Mouse (Mus musculus): ENCODE measurements at regions not wholly inside any gene's neighbourhood (a gene's known extent, or its start where the extent isn't known, plus 50 kb on each side); places are given as distances from the start of the nearest gene placed in this dataset.

DNA sequence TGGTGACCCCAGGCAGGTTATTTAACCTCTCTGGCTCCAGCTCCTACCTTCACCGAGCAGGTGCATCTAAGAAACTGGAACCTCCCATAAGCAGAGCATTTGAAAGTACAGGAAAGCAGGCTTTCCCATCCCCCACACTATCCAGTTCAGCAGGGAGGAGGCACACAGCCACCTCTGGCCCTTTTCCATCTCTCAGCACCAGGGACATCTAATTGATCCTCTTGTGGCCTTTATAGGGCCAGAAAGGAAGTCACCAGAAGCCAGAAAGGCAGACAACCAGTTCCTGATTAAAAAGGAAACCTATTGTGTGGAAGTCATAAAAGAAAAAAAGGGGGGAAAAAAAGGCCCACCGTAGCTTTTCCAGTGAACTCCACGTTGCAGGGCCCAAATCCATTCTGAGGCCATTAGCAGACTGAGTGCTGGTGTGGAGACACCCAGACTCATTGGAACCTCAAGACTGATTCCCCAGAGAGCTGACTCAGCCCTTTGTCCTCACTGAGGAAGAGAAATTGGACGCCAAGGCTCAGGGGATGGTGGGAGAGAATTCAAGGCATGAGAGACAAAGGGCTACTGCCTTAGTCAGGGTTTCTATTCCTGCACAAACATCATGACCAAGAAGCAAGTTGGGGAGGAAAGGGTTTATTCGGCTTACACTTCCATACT, 163.2 kb upstream of the Zmiz1 start:
- Histone ChIP-seq H3K4me3 (no peak overlapping the region), H3K4me2 (no peak overlapping the region), H3K9ac (no peak overlapping the region), H3K27ac (peak overlapping the region; percentile 52; the same call in 1 of the 2 replicates), H3K27me3 (no peaks in the 10 kb centered on the region), H3K36me3 (no peaks in the 10 kb centered on the region), H3K9me3 (no peaks in the 10 kb centered on the region), H3K4me1 (replicated peaks) (peaks cover 8% of the 10 kb centered on the region; the same call in 1 of the 2 replicates)
- WGBS = 48% methylated on average over 5 of the region's 5 CpGs
- ATAC-seq (ENCODE audit: low FRiP score) = no peak

DNA sequence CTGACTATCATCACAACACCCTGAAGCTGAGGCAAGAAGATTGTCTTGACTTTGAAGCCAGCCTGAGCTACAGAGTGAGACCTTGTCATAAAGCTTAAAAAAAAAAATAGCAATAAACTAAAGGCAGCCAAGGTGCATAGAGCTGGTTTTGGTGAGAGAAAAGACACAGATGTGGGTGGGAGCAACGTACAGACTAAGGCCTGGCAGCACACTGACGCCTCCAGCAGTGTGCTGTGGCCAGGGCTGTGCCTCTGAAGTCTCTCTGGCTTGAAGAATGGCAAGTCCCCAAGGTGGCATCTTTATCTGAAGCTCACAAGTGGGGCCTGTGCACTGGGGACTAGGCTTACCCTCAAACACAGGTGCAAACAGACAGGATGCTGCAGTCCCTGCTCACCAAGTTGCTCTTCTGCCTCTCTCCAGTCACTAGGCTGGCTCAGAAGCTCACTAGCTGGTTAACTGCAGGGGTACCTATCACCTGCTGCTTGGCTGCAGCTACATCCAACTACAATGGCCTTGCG, 159.3 kb upstream of the Zmiz1 start:
- Histone ChIP-seq H3K9ac (no peak overlapping the region), H3K36me3 (no peaks in the 10 kb centered on the region), H3K27ac (no peak overlapping the region), H3K9me3 (no peaks in the 10 kb centered on the region), H3K4me1 (replicated peaks) (peaks cover 33% of the 10 kb centered on the region), H3K4me3 (no peak overlapping the region), H3K27me3 (no peaks in the 10 kb centered on the region), H3K4me2 (no peak overlapping the region)
- 86% methylated on average over 3 of the region's 3 CpGs for WGBS
- no peak for ATAC-seq (ENCODE audit: low FRiP score)

DNA sequence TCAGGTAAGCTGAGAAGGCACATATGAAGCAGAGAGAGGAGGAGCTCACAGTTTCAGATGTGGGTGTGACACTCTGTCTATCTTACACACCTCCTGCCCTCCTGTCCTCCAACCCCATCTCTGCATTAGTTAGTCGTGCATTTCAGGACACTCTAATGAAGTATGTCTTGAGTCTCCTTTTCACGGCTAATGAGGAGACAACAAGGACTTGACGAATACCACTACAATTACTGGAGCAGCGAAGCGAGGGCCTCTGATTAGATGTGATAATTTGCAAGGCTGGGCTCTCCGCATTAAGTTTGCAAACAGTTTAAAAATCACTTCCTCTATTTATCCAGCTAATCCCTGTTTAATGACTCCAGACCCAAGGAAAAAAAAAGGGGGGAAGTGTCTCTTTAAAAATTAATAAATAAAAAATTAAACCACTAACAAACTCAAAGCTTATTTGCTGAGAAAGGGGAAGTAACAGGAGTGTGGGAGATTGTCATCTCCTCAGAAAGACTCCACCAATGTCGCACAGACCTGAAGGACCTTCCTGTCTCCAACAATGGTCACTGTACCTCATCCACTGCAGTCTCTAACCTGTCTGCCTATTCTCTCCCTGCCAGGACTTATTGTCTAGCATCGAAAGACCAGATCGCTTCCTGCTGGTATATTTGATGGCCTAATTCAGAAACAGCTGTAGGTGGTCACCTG, 157.5 kb upstream of the Zmiz1 start:
- Histone ChIP-seq H3K9me3 (no peaks in the 10 kb centered on the region), H3K36me3 (no peaks in the 10 kb centered on the region), H3K9ac (no peak overlapping the region), H3K27me3 (no peaks in the 10 kb centered on the region), H3K4me3 (no peak overlapping the region), H3K27ac (no peak overlapping the region), H3K4me1 (replicated peaks) (peaks cover 36% of the 10 kb centered on the region), H3K4me2 (0 out of 2 replicates have a peak overlapping the region, but pooled peaks have one; percentile 1)
- no peak for ATAC-seq (ENCODE audit: low FRiP score)
- WGBS = 42% methylated on average over 9 of the region's 9 CpGs

DNA sequence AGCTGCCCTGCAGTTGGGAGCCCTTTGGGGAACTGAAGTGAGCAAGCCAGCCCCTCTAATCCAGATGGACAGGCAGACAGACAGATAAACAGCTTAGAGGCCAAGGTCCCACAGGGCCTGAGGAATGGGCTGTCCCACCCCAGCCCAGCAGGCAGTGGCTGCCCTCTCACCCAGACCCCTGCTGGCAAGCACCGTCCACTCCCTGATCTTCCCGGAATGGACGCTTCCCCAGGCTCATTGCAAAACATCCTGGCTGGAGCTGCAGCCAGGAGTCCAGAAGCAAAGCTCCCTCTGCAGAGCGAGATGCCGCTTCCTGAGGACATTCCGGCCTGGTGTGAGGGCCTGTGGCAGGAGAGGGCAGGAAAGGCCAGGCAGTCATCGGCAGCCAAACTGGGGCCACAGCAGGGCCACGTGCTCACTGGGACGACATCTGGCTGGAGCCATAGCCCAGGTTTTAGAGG, 154.6 kb upstream of the Zmiz1 start:
- Histone ChIP-seq H3K9me3 (no peaks in the 10 kb centered on the region), H3K27me3 (0 out of 2 replicates have a peak, but pooled peaks cover 4% of the 10 kb centered on the region), H3K27ac (peak overlapping the region; percentile 59), H3K9ac (peak overlapping the region; percentile 35), H3K4me2 (no peak overlapping the region), H3K4me3 (no peak overlapping the region), H3K36me3 (no peaks in the 10 kb centered on the region), H3K4me1 (replicated peaks) (peaks cover 43% of the 10 kb centered on the region)
- no peak for ATAC-seq (ENCODE audit: low FRiP score)
- 17% methylated on average over 9 of the region's 9 CpGs for WGBS

DNA sequence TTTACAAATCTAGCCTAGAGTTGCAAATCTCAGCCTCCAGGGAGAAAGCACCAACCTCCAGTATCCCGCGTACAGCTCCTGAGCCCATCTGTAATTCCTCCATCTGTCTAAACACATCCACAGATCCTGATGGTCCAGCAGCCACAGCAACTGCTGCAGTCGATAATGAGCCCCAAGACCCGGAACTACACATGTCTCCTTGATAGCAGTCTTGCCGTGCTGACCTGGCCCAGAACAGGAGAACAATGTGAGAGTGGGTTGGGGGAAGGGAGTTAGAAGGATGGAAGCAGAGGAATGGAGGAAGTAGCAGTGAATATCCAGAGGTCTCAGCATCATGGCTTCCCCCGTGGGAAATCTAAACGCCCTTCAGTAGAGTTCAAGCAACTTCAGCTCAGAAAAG, 152.8 kb upstream of the Zmiz1 start:
- no peak for ATAC-seq (ENCODE audit: low FRiP score)
- no peaks in the 10 kb centered on the region for H3K9me3 ChIP-seq
- H3K4me1 ChIP-seq (replicated peaks) = peaks cover 49% of the 10 kb centered on the region
- H3K27me3 ChIP-seq = peaks cover 11% of the 10 kb centered on the region; the same call in 1 of the 2 replicates
- H3K4me3 ChIP-seq = no peak overlapping the region
- H3K27ac ChIP-seq = no peak overlapping the region; the same call in 1 of the 2 replicates
- WGBS = 58% methylated on average over 7 of the region's 7 CpGs
- no peak overlapping the region for H3K4me2 ChIP-seq
- H3K9ac ChIP-seq = no peak overlapping the region
- H3K36me3 ChIP-seq = no peaks in the 10 kb centered on the region

DNA sequence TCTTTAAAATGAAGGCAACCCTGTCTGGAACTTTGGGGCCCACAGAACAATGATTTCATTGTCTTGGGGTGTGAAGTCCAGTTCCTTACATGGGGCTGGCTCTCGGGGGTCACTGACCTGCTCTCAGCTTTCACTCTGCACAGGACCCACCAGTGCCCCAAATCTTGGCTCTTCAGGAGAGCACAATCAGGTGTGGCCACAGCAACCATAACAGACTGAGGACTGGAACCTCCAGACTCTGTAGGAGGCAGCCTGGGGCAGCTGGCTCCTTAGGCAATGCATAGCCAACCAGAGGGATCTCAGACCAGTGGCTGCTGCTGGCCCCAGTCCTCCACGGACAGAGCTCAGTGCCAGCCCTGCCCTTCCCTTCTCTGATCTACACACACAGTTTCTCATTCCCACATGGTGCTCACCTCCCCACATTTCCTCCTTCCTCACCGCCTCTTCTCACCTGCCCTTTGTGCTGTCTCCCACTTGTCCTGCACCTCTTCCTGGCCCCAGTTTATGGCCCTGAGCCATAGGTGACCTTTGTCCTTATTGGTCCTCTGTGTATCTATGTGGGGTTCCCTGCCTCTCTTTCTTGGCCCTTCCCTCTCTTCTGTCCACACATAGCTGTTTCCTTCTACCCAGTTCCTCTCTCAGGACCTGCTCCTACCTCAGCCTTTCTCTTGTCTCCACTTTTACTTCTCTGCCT, 151.9 kb upstream of the Zmiz1 start:
- Histone ChIP-seq H3K9me3 (no peaks in the 10 kb centered on the region), H3K27ac (no peak overlapping the region), H3K4me3 (no peak overlapping the region), H3K4me1 (replicated peaks) (peaks cover 48% of the 10 kb centered on the region), H3K27me3 (peaks cover 11% of the 10 kb centered on the region; the same call in 1 of the 2 replicates), H3K9ac (no peak overlapping the region), H3K4me2 (no peak overlapping the region), H3K36me3 (no peaks in the 10 kb centered on the region)
- no peak for ATAC-seq (ENCODE audit: low FRiP score)
- 76% methylated on average over 3 of the region's 3 CpGs for WGBS

DNA sequence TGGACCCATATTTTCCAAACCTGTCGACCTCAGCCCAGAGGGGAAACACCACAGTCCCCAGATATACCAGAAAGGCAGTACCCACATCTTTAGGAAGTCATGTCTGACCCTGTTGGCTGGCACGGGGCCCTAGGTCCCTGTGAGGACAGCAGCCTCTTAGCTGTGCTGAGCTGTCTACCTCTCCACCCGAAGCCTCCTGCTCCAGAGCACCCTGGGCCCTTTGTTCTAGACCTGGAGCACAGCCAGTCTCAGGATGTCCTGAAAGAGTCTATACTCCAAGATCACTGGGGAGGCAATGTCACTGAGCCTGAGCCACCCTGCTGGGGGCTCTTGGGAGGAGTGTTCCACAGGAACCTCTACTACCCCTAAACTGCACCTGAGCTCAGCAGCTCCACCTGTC, 150.9 kb upstream of the Zmiz1 start:
- H3K9ac ChIP-seq = no peak overlapping the region
- no peak for ATAC-seq (ENCODE audit: low FRiP score)
- 72% methylated on average over 3 of the region's 3 CpGs for WGBS
- H3K36me3 ChIP-seq = no peaks in the 10 kb centered on the region
- no peak overlapping the region for H3K27ac ChIP-seq
- peaks cover 11% of the 10 kb centered on the region; the same call in 1 of the 2 replicates for H3K27me3 ChIP-seq
- peaks cover 52% of the 10 kb centered on the region for H3K4me1 ChIP-seq (replicated peaks)
- H3K4me3 ChIP-seq = no peak overlapping the region
- H3K4me2 ChIP-seq = no peak overlapping the region
- H3K9me3 ChIP-seq = no peaks in the 10 kb centered on the region

DNA sequence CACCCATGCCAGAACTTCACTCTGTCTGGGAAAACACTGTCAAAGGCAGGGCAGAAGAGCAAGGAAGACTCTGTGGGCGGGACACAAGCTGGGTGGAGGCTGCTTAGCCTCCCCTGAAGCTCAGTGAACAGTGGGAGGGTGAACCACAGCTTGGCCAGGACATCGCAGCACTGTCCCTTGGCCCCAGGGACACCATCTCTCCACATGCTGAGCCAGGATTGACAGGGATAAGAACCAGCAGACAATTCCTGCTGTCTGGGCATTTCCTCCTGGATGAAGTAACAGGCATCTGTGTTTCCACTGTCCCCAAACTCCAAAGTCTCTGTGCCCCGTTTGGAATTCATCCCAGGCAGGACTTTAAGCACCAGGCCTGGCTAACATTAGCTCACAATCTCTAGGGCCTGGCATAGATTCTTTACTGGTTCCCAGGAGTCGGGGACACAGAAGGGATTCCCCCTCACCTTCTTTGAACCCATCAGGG, 148.3 kb upstream of the Zmiz1 start:
- Histone ChIP-seq H3K27ac (0 out of 2 replicates have a peak overlapping the region, but pooled peaks have one; percentile 1), H3K36me3 (no peaks in the 10 kb centered on the region), H3K4me1 (replicated peaks) (peaks cover 43% of the 10 kb centered on the region), H3K4me3 (no peak overlapping the region), H3K9me3 (no peaks in the 10 kb centered on the region), H3K4me2 (no peak overlapping the region), H3K9ac (no peak overlapping the region), H3K27me3 (peaks cover 16% of the 10 kb centered on the region; the same call in 1 of the 2 replicates)
- WGBS = 60% methylated on average over 4 of the region's 4 CpGs
- no peak for ATAC-seq (ENCODE audit: low FRiP score)

DNA sequence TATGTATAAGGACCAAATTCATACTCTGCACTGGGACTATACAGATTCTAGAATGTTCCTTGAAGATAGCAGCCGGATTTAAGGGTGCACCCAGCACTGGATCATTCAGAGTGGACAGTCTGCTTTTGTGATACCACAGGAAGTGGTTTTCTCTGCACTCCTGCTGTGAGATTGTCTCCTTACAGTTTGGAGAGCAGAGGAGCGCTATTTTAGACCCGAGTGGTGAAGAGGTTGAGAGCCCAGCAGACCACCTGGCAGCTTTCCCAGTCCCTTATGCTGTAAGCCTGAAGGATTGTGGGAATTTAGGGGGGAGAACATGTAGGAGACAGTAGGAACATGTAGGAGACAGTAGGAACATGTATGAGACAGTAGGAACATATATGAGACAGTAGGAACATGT, 147.5 kb upstream of the Zmiz1 start:
- Histone ChIP-seq H3K4me3 (no peak overlapping the region), H3K9me3 (no peaks in the 10 kb centered on the region), H3K27ac (no peak overlapping the region), H3K9ac (no peak overlapping the region), H3K36me3 (no peaks in the 10 kb centered on the region), H3K4me1 (replicated peaks) (peaks cover 37% of the 10 kb centered on the region), H3K4me2 (no peak overlapping the region), H3K27me3 (peaks cover 16% of the 10 kb centered on the region; the same call in 1 of the 2 replicates)
- ATAC-seq (ENCODE audit: low FRiP score) = no peak
- 56% methylated on average over 3 of the region's 3 CpGs for WGBS

DNA sequence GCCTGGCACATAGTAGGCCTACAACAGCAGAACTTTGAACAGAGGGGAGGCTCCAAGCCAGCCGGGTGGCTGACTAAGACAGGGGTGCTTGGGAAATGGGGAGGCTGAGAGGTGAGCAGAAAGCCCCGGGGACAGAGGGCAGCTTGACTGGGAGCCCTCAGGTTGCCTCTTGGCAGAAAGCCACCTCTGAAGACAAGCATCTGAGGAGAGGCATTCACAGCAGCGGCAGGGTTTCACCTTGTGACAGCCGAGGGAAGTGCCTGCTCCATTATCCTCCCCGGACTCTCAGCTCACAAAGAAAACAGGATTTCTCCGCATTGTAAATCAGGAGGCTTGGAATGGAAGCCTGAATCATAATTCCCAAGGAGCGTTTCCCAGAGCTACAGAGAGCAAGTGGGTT, 146.8 kb upstream of the Zmiz1 start:
- Histone ChIP-seq H3K4me1 (replicated peaks) (peaks cover 37% of the 10 kb centered on the region), H3K27ac (peak overlapping the region; percentile 40; the same call in 1 of the 2 replicates), H3K4me2 (no peak overlapping the region), H3K9ac (no peak overlapping the region), H3K27me3 (peaks cover 14% of the 10 kb centered on the region; the same call in 1 of the 2 replicates), H3K36me3 (no peaks in the 10 kb centered on the region), H3K4me3 (no peak overlapping the region), H3K9me3 (no peaks in the 10 kb centered on the region)
- ATAC-seq (ENCODE audit: low FRiP score) = no peak
- 18% methylated on average over 7 of the region's 7 CpGs for WGBS

DNA sequence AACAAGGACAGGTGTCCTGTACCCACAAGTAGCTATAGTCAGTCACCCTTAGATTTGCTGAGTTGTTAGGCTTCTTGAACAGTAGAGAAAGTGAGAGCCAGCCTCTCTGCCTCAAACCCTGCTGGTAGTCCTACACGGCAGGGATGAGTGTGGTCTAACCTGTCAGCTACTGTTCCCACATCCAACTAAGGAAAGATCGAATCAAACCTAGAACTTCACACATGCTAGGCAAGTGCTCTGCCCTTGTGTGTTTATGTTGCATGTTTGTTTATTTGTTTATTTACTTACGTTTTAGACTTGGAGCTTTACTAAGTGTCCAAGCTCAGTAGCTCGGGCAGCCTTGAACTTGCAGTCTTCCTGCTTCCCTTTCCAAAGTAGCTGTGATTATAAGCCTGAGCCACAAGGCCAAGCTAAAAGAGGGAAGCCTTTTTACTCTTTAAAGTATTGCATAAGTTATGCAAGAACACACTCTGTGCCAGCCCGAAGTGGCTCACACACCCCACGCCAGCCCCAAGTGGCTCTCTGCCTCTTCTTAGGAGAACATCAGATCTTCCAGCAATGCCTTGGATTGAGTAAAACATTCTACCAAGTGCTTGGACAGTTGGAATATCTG, 146.1 kb upstream of the Zmiz1 start:
- H3K27me3 ChIP-seq = peaks cover 12% of the 10 kb centered on the region; the same call in 1 of the 2 replicates
- ATAC-seq (ENCODE audit: low FRiP score) = no peak
- H3K4me1 ChIP-seq (replicated peaks) = peaks cover 43% of the 10 kb centered on the region
- peak overlapping the region; percentile 40; the same call in 1 of the 2 replicates for H3K27ac ChIP-seq
- WGBS = 87% methylated on average over 6 of the region's 6 CpGs
- no peak overlapping the region for H3K4me2 ChIP-seq
- no peak overlapping the region for H3K4me3 ChIP-seq
- no peaks in the 10 kb centered on the region for H3K9me3 ChIP-seq
- no peaks in the 10 kb centered on the region for H3K36me3 ChIP-seq
- no peak overlapping the region for H3K9ac ChIP-seq

Data from hindbrain, embryonic 13.5 days (tissue).